Mouse (Mus musculus): ENCODE measurements around the gene Grm3. TPM values are rescaled to one million over a fixed set of nuclear protein-coding genes. Genes with fewer than 3 reads are reported as not detected.

Grm3 gene
- not detected in 2 replicates for polyA plus RNA-seq (2012; ENCODE audit: insufficient read depth, insufficient read length, missing spikeins)

DNA sequence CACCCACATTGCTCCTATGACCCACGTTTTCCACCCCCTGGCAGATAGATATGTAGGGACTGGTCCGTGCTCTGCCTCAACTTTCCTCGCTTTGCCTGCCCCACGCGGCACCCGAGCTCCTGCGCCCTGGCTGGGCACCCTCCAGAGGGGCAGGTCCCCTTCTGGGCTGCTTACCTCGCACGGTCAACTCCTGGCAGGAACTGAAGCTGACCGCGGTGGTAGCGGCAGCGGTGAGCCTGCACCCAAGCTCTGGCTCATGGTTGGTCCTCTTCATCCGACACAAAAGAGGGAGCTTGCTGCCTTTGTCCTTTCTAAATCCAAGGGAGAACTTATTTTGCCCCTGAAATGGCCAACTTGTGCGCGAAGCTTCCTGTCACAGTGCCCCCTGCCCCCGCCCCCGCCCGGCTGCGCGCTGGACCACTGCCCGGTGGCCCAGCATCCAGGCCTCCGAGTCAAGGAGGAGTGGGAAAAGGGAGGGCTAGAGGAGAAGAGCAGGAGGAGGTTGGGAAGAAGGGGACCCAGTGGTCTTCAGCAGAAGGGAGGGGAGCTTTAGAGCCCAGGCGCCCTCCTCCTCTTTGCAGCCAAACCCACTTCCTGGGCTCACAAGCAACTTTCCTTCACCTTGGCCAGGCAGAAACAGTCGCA is at the start of gene Grm3:
TSS of gene Grm3 (minus strand) at position 215 of the 645 bp plus-strand sequence.
- H3K4me1 ChIP-seq (ENCODE audit: control insufficient read depth, insufficient read depth, insufficient read length, low read length), result peaks cover 3% of the 10 kb centered on the region; the same call in 1 of the 2 replicates
- no peak within 1 kb of the TSS for H3K4me3 ChIP-seq (ENCODE audit: insufficient read depth, low read depth, low read length)
- no peak within 1 kb of the TSS for H3K27ac ChIP-seq (replicated peaks; ENCODE audit: low read depth, low read length)

DNA sequence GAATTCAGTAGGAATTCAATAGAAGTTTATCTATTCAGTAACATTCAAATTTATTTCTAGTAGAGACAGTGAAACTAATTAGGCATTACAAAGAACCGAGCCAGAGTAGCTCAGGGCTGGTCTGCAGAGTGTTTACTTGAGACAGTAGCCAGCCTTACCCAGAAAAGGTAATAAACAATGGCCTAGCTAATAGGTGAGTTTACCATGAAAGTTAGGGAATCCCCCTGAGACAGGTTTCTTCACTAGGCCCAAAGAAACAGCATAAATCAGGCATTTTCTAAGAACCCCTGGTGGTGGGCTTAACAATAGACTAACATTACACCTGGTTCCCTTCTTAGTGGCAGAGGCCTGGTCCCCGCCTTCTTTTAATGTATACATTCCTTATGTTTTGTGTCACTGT is 30.8 kb upstream of the Grm3 start:
- Histone ChIP-seq H3K27ac (replicated peaks; ENCODE audit: low read depth, low read length) (no peak overlapping the region), H3K4me1 (ENCODE audit: control insufficient read depth, insufficient read depth, insufficient read length, low read length) (no peaks in the 10 kb centered on the region), H3K4me3 (ENCODE audit: insufficient read depth, low read depth, low read length) (no peak overlapping the region)

DNA sequence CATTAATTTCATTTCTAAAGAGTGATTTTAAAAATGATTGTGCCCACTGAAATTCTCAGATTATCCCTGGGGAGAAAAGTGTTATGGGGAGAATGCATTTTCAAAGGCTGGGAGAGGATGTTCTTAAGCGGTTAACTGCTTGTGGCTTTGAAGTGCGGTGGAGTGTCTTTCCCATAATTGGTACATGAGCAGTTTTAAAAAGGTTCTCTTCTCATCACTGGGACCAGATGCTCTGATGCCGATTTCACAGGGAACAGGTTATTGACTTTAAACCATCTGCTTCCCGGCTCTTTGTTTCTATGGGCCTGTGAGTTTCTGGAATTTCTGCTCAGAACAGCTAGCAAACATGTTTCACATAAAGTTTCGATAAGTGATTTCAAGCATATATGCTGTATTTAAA is 23.2 kb upstream of the Grm3 start:
- Histone ChIP-seq H3K27ac (replicated peaks; ENCODE audit: low read depth, low read length) (no peak overlapping the region), H3K4me1 (ENCODE audit: control insufficient read depth, insufficient read depth, insufficient read length, low read length) (no peaks in the 10 kb centered on the region), H3K4me3 (ENCODE audit: insufficient read depth, low read depth, low read length) (no peak overlapping the region)

DNA sequence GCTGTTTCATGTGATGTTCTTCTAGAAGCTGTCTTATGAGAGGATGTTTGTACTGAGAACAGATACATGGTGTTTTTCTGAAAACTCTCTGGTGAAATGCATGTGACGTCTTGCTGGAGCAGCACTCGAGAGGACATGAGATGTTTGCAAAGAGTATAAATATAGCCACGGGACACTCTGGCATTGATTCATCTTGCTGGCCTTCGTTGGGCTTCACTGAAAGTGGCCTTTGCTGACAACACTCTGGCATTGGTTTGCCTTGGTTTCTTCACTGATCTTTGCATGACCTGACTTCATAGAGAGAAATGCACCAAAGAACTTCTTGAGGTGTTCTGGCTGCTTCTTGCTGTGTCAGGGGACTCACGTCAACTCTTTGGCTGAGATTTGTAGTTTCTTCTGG is 19.1 kb upstream of the Grm3 start:
- Histone ChIP-seq H3K4me3 (ENCODE audit: insufficient read depth, low read depth, low read length) (no peak overlapping the region), H3K4me1 (ENCODE audit: control insufficient read depth, insufficient read depth, insufficient read length, low read length) (no peaks in the 10 kb centered on the region), H3K27ac (replicated peaks; ENCODE audit: low read depth, low read length) (no peak overlapping the region)

DNA sequence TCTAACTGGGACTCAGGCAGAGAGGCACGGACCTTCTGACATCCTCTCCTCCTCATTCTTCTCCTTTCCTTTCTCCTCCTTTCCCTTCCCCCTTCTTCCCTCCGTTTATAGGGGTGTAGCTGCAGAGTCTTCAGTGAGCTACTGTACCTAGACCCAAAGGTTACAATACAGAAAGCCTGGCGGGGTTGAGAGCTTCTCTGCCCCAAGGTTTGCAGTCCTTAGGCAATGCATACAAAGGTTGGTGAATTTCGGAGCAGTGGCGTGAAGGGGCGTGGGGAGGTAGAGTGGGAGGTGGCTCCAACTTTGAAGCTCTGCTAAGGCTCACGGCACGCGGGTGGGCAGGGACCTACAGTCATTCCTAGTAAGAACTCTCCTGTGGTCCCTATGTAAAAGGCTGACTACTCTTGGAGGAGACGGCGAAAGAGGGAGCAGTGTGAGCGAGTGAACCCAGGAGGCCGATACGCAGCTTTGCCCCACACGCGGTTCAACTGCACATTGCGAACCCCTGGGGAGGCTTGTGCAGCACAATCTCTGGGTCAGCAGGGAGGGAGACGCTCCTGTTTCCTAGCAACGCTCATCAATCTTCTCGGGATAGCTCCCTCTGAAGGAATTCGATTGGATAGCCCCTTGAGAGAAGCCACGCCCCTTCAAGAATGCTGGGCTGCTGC is 765 bp upstream of the Grm3 start:
- Histone ChIP-seq H3K4me3 (ENCODE audit: insufficient read depth, low read depth, low read length) (no peak overlapping the region), H3K4me1 (ENCODE audit: control insufficient read depth, insufficient read depth, insufficient read length, low read length) (peaks cover 3% of the 10 kb centered on the region; the same call in 1 of the 2 replicates), H3K27ac (replicated peaks; ENCODE audit: low read depth, low read length) (no peak overlapping the region)

DNA sequence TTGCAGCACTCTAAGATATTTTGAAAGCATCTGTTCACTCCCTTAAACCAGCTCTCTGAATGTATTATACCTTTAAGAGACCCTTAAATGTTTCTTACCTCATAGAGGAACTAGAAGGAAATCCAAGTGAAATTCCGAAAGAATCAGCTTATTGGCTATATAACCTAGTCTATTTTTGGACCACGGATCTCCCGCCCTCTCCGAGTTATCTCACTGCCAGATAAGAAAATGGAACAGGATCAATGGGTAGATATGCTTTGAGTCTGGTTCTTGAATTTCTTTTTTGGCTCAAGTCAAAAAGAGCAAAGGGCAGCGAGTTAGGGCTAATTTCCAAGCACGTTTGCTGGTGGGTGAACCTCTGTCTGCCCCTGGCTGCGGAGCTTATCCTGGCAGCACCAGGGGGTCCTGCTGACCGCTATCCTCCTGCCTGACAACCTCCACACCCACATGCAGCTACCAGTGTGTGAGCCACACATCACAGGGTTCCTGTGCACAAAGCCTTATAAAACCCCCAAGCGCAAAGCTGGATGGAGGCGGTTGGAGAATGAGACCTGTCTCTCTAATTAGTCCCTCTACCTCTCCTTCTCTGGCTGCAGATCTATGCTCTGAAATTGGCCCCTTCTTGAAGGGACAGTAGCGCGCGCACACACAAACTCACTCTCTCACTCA is 549 bp downstream of the Grm3 start:
- peaks cover 3% of the 10 kb centered on the region; the same call in 1 of the 2 replicates for H3K4me1 ChIP-seq (ENCODE audit: control insufficient read depth, insufficient read depth, insufficient read length, low read length)
- H3K4me3 ChIP-seq (ENCODE audit: insufficient read depth, low read depth, low read length), result no peak overlapping the region

DNA sequence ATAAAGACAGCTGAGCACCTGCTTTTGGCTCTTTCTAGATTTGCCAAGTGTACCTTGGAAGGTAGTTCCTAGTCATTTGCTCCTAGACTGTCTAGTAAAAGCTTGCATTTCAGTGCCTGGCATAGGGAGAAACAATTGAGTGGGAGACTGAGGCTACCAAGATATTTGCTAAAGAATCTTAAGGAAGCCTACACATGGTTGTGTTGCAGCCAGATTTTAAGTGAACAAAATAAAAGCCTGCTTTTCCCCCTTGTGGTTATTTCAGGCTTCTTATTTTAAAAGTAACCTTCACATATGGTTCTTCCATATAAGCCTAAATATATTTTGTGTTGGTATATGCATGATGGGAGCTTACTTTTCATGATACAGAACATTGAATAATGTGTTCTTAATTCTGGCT is 3.8 kb downstream of the Grm3 start:
- Histone ChIP-seq H3K27ac (replicated peaks; ENCODE audit: low read depth, low read length) (no peak overlapping the region), H3K4me3 (ENCODE audit: insufficient read depth, low read depth, low read length) (no peak overlapping the region), H3K4me1 (ENCODE audit: control insufficient read depth, insufficient read depth, insufficient read length, low read length) (peaks cover 3% of the 10 kb centered on the region; the same call in 1 of the 2 replicates)

More for the DNA sequence above, 549 bp downstream of the Grm3 start:
- no peak overlapping the region for H3K27ac ChIP-seq (replicated peaks; ENCODE audit: low read depth, low read length)

DNA sequence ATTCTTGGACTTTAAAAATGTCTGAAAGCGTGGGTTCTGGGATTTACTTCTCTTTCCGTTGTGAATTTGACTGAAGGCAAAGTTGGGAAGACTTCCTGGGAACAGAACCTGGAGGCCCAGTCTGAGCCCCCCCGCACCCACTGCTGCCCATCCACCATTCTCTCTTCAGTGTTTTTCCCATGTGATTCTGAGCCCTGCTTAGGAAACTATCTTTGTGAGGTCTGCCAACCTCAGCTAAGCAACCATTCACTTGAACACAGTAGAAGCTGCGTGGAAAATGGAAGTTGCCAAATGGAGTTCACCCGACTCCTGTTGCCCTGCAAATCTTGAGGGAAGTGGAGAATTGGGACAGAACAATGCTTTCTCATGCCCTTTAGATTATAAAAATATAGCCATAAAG is 8.7 kb downstream of the Grm3 start:
- H3K4me3 ChIP-seq (ENCODE audit: insufficient read depth, low read depth, low read length), result no peak overlapping the region
- no peak overlapping the region for H3K27ac ChIP-seq (replicated peaks; ENCODE audit: low read depth, low read length)
- no peaks in the 10 kb centered on the region for H3K4me1 ChIP-seq (ENCODE audit: control insufficient read depth, insufficient read depth, insufficient read length, low read length)

DNA sequence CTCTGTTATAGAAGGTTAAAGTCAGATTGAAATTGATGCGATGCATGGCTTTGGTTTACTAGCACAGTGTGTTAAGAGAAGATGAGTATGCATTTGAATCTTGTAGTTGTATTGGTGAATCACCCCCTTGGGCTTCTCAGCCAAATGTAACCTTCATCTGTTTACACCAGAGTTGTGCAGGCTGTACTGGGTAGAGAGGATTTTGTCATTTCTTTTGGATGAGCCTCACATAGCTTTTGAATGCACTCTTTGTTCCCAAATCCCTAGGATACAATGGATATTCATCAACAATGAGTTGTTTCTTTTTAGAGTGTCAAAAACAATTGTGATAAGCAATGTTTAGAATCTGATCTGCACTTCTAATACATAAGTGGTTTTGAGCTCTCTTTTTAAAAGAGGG is 17.9 kb downstream of the Grm3 start:
- H3K4me3 ChIP-seq (ENCODE audit: insufficient read depth, low read depth, low read length), result no peak overlapping the region
- no peaks in the 10 kb centered on the region for H3K4me1 ChIP-seq (ENCODE audit: control insufficient read depth, insufficient read depth, insufficient read length, low read length)
- H3K27ac ChIP-seq (replicated peaks; ENCODE audit: low read depth, low read length), result no peak overlapping the region

DNA sequence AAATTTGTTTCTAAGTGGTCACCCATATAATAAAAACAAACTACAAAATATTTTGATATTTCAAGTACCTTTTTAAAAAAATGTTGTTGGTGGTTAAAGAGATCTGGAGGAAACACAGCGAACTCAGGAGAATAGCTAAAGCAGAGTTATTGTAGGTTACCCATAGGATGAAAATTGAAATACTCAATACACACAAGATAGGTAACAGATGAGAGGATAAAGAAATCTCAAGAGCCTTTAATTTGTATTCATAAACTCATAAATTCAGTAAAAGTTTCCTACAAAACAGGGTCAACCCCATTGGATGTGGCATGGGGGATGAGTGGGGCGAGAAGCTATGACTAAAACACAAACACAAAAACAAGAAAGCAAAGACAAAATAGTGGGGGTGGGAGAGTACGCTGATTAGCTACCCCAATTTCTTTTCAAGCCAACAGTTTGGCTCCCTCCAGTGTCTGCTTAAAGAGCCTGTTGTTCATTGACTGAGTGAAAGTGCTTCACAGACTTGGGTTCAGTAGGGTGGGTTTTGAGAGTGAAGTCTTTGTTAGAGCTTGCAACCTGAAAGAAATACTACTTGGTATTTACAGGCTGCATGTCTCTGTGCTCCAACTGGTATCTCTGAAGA is 21.5 kb downstream of the Grm3 start:
- Histone ChIP-seq H3K4me3 (ENCODE audit: insufficient read depth, low read depth, low read length) (no peak overlapping the region), H3K27ac (replicated peaks; ENCODE audit: low read depth, low read length) (no peak overlapping the region), H3K4me1 (ENCODE audit: control insufficient read depth, insufficient read depth, insufficient read length, low read length) (no peaks in the 10 kb centered on the region)

DNA sequence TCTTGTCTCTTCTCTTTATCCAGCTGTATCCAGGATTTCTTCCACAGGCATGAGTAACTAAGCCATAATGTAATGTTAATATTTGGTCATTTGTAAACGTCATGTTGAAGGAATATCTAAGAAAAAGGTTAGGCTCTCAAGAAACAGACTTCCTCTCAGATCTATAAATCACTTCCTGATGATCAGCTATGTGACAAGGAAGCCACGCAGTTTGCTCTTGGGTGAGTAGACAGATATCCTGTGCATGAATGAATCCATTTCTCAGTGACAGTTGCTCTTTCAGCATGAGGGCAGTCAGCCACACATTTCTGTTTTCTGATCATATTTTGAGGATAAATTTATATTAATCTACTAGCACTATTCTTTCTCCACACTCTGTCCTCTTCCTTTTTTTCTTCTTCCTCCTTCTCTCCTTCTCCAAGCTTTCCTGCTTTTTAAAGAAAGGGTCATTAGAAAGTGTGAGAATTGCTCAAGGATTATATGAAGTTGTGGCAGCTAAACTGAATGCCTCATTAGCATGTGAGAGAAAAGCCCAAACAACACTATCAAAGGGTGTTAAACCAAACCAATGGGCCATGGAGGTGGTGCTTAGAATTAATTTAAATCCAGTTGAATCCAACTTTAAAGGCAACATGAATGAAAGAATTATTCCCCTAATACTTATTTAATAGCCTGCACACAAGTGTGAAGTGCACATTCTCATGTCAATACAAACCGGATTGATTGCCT is 22.1 kb downstream of the Grm3 start:
- no peak overlapping the region for H3K4me3 ChIP-seq (ENCODE audit: insufficient read depth, low read depth, low read length)
- no peaks in the 10 kb centered on the region for H3K4me1 ChIP-seq (ENCODE audit: control insufficient read depth, insufficient read depth, insufficient read length, low read length)
- H3K27ac ChIP-seq (replicated peaks; ENCODE audit: low read depth, low read length), result no peak overlapping the region

DNA sequence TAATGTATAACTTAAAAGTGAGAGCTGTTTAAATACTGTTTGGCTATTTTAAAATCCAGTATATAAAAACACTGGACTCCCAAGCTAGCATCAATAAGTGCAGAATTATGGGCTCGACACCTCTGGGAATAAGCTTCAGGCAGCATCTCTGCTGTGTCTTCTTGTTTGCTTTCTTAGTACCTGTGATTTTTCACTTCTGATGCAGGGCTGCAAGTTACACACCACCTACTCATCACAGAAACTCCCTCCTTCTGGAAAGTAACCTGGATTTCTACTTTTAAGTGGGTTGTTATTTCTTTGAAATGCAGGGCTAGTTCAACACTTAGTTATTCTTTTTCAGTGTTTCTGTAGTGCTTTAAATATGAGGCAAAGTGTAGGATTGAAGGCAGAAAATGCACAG is 32.6 kb downstream of the Grm3 start:
- no peak overlapping the region for H3K27ac ChIP-seq (replicated peaks; ENCODE audit: low read depth, low read length)
- no peak overlapping the region for H3K4me3 ChIP-seq (ENCODE audit: insufficient read depth, low read depth, low read length)
- H3K4me1 ChIP-seq (ENCODE audit: control insufficient read depth, insufficient read depth, insufficient read length, low read length), result no peaks in the 10 kb centered on the region

DNA sequence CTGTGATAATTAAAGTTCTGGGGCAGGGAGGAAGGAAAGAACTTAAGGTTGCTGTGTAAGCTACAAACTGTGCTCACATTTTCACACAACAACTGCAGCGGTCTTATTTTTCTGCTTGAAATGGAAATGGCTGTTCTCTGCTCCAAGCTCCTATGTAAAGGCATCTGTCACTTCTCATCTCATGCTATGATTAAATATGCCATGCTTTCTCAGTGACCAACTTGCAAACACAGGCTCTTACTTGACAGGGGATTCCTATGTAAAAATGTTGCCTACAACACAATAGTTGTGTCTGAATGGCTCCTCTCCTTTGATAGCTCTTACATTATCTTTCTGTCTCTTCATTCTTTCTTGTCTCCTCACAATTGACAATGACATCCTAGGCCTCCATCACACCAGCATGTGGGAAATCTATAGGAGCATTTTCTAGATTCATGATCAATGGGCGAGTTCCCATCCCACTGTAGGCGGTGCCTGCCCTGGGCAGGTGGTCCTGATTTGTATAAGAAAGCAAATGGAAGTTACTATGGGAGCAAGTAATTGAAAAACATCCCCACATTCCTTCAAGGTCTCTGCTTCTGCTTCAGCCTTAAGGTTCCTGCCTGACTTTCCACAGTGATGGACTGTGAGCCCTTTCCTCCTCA is 34.2 kb downstream of the Grm3 start:
- Histone ChIP-seq H3K4me3 (ENCODE audit: insufficient read depth, low read depth, low read length) (no peak overlapping the region), H3K27ac (replicated peaks; ENCODE audit: low read depth, low read length) (no peak overlapping the region), H3K4me1 (ENCODE audit: control insufficient read depth, insufficient read depth, insufficient read length, low read length) (no peaks in the 10 kb centered on the region)

DNA sequence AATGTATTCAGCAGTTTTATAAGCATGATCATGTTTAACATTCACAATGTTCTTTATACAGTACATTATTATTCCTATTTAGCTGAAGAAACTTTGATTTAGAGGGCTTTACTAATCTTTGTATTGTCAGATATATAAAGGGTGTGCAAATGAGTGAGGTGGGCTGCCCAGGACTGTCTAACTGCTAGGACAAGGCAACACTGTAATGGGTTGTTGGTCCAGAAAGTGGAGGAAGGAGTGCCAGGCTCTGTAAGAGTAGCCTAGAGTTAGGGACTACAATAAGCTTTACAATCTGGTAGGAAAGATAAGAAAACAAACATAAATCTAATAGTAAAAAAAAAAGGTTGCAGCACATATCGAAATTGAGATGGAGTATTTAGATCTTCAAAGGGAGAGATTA is 34.8 kb downstream of the Grm3 start:
- no peaks in the 10 kb centered on the region for H3K4me1 ChIP-seq (ENCODE audit: control insufficient read depth, insufficient read depth, insufficient read length, low read length)
- no peak overlapping the region for H3K27ac ChIP-seq (replicated peaks; ENCODE audit: low read depth, low read length)
- H3K4me3 ChIP-seq (ENCODE audit: insufficient read depth, low read depth, low read length), result no peak overlapping the region

All from brown adipose tissue, adult 24 weeks (tissue).